Mouse (Mus musculus): Measurements from ENCODE around the gene Pakap.

DNA sequence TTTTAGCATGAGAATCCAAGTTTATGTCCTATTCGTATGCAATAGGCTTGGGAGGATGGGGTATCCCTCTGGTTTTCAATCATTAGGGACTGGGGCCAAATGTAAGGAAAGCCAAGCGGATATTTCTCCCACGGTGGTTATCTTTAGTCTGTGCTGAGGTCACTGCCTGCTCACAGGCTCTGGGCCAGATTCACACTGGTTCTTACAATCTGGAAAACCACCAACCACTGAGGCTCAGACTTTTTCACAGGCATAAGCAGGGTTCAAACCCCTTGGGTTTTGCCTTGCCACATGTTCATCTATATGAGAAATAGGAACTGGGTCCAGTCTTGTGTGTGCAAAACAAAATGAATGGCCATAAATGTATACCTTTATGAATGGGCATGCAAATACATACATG lies 43.5 kb upstream of the Pakap start:
- no peak for TF ChIP-seq CTCF (IDR thresholded peaks at IDR 0.05; ENCODE audit: extremely low read depth, insufficient read length, insufficient replicate concordance, low read depth, low read length)
- TF ChIP-seq POLR2A (IDR thresholded peaks at IDR 0.05; ENCODE audit: low read depth, low read length) = no peak

All from small intestine, adult 2 months (tissue).